ENCODE assay signal across 17 mouse cellular contexts in the genomic region with DNA sequence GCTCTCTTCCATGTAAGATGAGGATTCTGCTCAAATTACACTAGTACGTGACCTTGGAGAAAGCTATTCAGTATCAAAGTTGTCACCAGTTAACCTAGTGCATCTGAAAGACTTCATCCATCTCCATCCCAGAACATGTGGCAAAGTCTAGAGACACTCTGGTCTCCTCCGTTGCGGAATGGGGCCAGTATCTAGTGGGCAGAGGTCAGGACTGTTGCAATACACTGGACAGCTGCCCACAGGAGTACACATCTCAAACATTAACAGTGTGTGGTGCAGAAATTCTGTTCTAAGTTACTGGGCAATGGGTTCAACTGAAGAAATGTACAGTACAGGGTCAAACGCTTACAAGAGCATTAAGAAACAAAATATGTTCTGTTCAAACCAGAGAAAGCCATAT. TPM values are rescaled to one million over a fixed set of nuclear protein-coding genes. Genes with fewer than 3 reads are reported as not detected.
DNase-seq lines count a peak whose midpoint lies in the region; ATAC-seq and TF ChIP-seq lines count a peak whose summit lies in the region.
"Had no signal": no experiment of that assay in that cellular context is flagged by ENCODE, and none has a peak within 500 bp of the region (broad histone marks: within the 10 kb centered on the region; RNA-seq: fewer than 3 reads in every experiment).

No protein-coding gene starts in this region.

- no peak for TF ChIP-seq CTCF in kidney, postnatal 0 days (IDR thresholded peaks at IDR 0.05; ENCODE audit: low read depth)
- TF ChIP-seq CTCF in lung, postnatal 0 days (IDR thresholded peaks at IDR 0.05): no peak

- 50% methylated on average over 4 of the region's 4 CpGs for WGBS in kidney, postnatal 0 days
- WGBS in lung, postnatal 0 days: 58% methylated on average over 4 of the region's 4 CpGs
- WGBS in midbrain, embryonic 10.5 days: 91% methylated on average over 4 of the region's 4 CpGs

- H3K9me3 ChIP-seq in kidney, postnatal 0 days (replicated peaks; ENCODE audit: low read length): no peaks in the 10 kb centered on the region
- no peaks in the 10 kb centered on the region for H3K9me3 ChIP-seq in lung, postnatal 0 days (ENCODE audit: low read length)
- no peaks in the 10 kb centered on the region for H3K9me3 ChIP-seq in midbrain, embryonic 10.5 days (replicated peaks)
- H3K9me3 ChIP-seq: embryonic facial prominence, embryonic 10.5 days; hindbrain, embryonic 10.5 days; midbrain, embryonic 15.5 days; neural tube, embryonic 12.5 days had no signal

- ATAC-seq in kidney, postnatal 0 days (replicated peaks; ENCODE audit: low FRiP score, low read depth): peak; percentile 85
- ATAC-seq in lung, postnatal 0 days: peak; percentile 61
- ATAC-seq in granulocyte monocyte progenitor cell, adult 5-6 weeks (replicated peaks; ENCODE audit: poor library complexity, severe bottlenecking): no peak
- ATAC-seq: intestine, postnatal 0 days; midbrain, embryonic 15.5 days had no signal

- peak overlapping the region; percentile 67; the same call in 1 of the 2 replicates for H3K27ac ChIP-seq in kidney, postnatal 0 days
- no peak overlapping the region for H3K27ac ChIP-seq in lung, postnatal 0 days (ENCODE audit: low read length)
- H3K27ac ChIP-seq in midbrain, embryonic 10.5 days (replicated peaks): no peak overlapping the region
- H3K27ac ChIP-seq: embryonic facial prominence, embryonic 10.5 days; hindbrain, embryonic 10.5 days; midbrain, embryonic 15.5 days; neural tube, embryonic 12.5 days had no signal

- H3K4me1 ChIP-seq in kidney, postnatal 0 days (replicated peaks; ENCODE audit: insufficient read depth, low read length): peaks cover 13% of the 10 kb centered on the region
- peaks cover 4% of the 10 kb centered on the region; the same call in 1 of the 2 replicates for H3K4me1 ChIP-seq in lung, postnatal 0 days (ENCODE audit: insufficient read depth, low read depth, low read length)
- H3K4me1 ChIP-seq in midbrain, embryonic 10.5 days: peaks cover 19% of the 10 kb centered on the region

- H3K9ac ChIP-seq in kidney, postnatal 0 days (ENCODE audit: low read depth, low read length): no peak overlapping the region
- no peak overlapping the region for H3K9ac ChIP-seq in lung, postnatal 0 days (replicated peaks; ENCODE audit: low read depth)
- H3K9ac ChIP-seq: midbrain, embryonic 15.5 days; neural tube, embryonic 12.5 days had no signal

- TF ChIP-seq EP300 in lung, postnatal 0 days (IDR thresholded peaks at IDR 0.05): no peak

- no peak overlapping the region for H3K4me3 ChIP-seq in kidney, postnatal 0 days (replicated peaks; ENCODE audit: low read depth, low read length)
- no peak overlapping the region for H3K4me3 ChIP-seq in lung, postnatal 0 days (ENCODE audit: low read depth, low read length)
- H3K4me3 ChIP-seq in midbrain, embryonic 10.5 days: no peak overlapping the region
- H3K4me3 ChIP-seq: embryonic facial prominence, embryonic 10.5 days; hindbrain, embryonic 10.5 days; midbrain, embryonic 15.5 days; neural tube, embryonic 12.5 days had no signal

- H3K27me3 ChIP-seq in kidney, postnatal 0 days (ENCODE audit: insufficient read depth, low read length): no peaks in the 10 kb centered on the region
- no peaks in the 10 kb centered on the region for H3K27me3 ChIP-seq in lung, postnatal 0 days (replicated peaks; ENCODE audit: insufficient read depth, low read length)
- no peaks in the 10 kb centered on the region for H3K27me3 ChIP-seq in midbrain, embryonic 10.5 days (ENCODE audit: low read depth, poor library complexity, severe bottlenecking)
- H3K27me3 ChIP-seq: midbrain, embryonic 15.5 days; neural tube, embryonic 12.5 days had no signal

- H3K4me2 ChIP-seq in kidney, postnatal 0 days (ENCODE audit: low read length): no peak overlapping the region
- H3K4me2 ChIP-seq in lung, postnatal 0 days (replicated peaks; ENCODE audit: low read depth, low read length): no peak overlapping the region
- H3K4me2 ChIP-seq: heart, embryonic 11.5 days; midbrain, embryonic 15.5 days; neural tube, embryonic 12.5 days had no signal

- peak; percentile 56 for DNase-seq in gastrocnemius, adult 18-20 months (ENCODE audit: low spot score)
- no peak for DNase-seq in gastrocnemius, postnatal 25 days
- DNase-seq in adrenal gland, adult 8-10 months: peak; percentile 55
- no peak for DNase-seq in kidney, postnatal 0 days (ENCODE audit: low spot score)
- peak; percentile 35 for DNase-seq in lung, postnatal 0 days (ENCODE audit: low spot score)
- no peak for DNase-seq in midbrain, embryonic 10.5 days (ENCODE audit: low spot score)
- DNase-seq in cerebellum, adult 18-20 months: no peak
- DNase-seq: cerebellum, postnatal 14 days; retina, postnatal 1 day; thymus, adult 2 months had no signal

- H3K36me3 ChIP-seq in kidney, postnatal 0 days (ENCODE audit: insufficient read depth, low read length): peaks cover 9% of the 10 kb centered on the region; the same call in 1 of the 2 replicates
- H3K36me3 ChIP-seq in lung, postnatal 0 days (ENCODE audit: insufficient read depth, low read length): peaks cover 7% of the 10 kb centered on the region; the same call in 1 of the 2 replicates
- H3K36me3 ChIP-seq in midbrain, embryonic 10.5 days: peaks cover 16% of the 10 kb centered on the region
- H3K36me3 ChIP-seq: midbrain, embryonic 15.5 days had no signal

RNA-seq across cellular contexts. Expression of gene Tbc1d14, which starts 25.0 kb away (rescaled TPM):
- 10 to 100 TPM; 14.5 to 14.6 TPM for total RNA-seq in gastrocnemius, adult 18-20 months (2021)
- total RNA-seq in gastrocnemius, postnatal 25 days (2021): 10 to 100 TPM; 12.6 to 13.5 TPM
- 10 to 100 TPM; 46.1 to 55.5 (median 53.4) TPM for total RNA-seq in adrenal gland, adult 8-10 months (2022)
- polyA plus RNA-seq in kidney, postnatal 0 days (2015; fragmentation: Nextera tagmentation; extraction: Ambion mirVana): 39.7 and 41.6 TPM in 2 replicates
- polyA plus RNA-seq in lung, postnatal 0 days (2015; fragmentation: Nextera tagmentation; extraction: Ambion mirVana): 13.8 and 15.0 TPM in 2 replicates
- 17.9 and 22.6 TPM in 2 replicates for total RNA-seq in granulocyte monocyte progenitor cell, adult 5-6 weeks (2014; fragmentation: Nextera tagmentation)
- 7.2 and 8.7 TPM in 2 replicates for total RNA-seq in granulocyte monocyte progenitor cell, adult 5-6 weeks (2017)
- 35.2 and 41.2 TPM in 2 replicates for polyA plus RNA-seq in midbrain, embryonic 10.5 days (2016; fragmentation: Nextera tagmentation; extraction: Ambion mirVana)

Comparison
In these comparisons a context has a peak if more than half of its experiments do, and no peak if none do; other contexts are left out.
1. DNase-seq: peak in gastrocnemius, adult 18-20 months (single experiment), adrenal gland, adult 8-10 months (single experiment) and lung, postnatal 0 days (single experiment); none in gastrocnemius, postnatal 25 days (single experiment), kidney, postnatal 0 days (single experiment), midbrain, embryonic 10.5 days (single experiment) and cerebellum, adult 18-20 months (0 of 2).